Mouse (Mus musculus) spleen, adult 2 months (tissue): ENCODE results near the gene Dmrt2.

Experiments used
- CTCF ChIP-seq: fragments of 200-500 bp; IDR thresholded peaks from 2 replicates; pipeline ENCODE4 v1.5.1; 2011; ENCODE audit warnings: mild to moderate bottlenecking, inconsistent platforms; ENCODE audit not compliant: insufficient read depth, insufficient read length, insufficient replicate concordance; ENCODE audit errors: extremely low read depth
- POLR2A ChIP-seq: fragments of 200-500 bp; IDR thresholded peaks from 2 replicates; pipeline ENCODE4 v1.6.1; 2011; ENCODE audit warnings: low read depth, low read length, inconsistent platforms

DNA sequence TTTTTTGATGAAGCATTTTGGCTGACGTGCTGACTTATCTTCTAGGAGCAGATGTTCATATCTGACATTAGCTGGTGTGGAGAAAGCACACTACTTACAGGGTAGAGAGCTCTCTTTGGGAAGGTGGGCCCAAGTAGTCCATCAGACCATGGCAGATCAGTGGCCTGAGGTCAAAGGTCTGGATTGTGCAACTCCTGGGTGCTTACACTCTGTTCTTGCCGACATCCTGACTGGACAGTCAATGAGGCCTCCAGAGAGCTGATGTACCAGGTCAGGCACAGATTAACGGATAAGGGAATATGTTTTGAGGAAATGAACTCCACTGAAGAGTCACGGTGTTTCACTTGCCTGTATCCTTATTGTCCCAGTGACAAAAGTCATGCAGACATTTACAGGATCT is 23.5 kb upstream of the Dmrt2 start:
- no peak for TF ChIP-seq CTCF
- TF ChIP-seq POLR2A: no peak
